In the genomic region with DNA sequence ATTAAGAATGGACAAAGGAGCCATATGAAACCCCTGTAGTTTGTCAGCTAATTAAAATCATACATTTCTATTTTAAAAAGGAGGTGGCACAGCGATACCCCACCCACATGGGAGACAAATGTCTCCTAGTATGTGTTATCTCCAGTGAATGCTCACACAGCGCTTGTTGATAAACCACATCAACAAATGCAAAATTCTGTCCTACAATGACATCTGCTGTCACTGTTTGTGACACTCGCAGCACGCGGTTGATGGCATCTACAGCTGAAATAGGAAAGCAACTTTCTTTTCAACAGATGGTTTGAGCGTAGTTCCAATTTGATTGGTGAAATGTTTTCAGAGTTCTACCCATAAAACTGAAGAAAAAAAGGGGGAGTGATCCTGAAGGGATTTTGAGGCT, we compare ENCODE assay signal across 34 mouse cellular contexts. TPM values are rescaled to one million over a fixed set of nuclear protein-coding genes. Genes with fewer than 3 reads are reported as not detected.
DNase-seq lines count a peak whose midpoint lies in the region; ATAC-seq and TF ChIP-seq lines count a peak whose summit lies in the region.
"Had no signal": no experiment of that assay in that cellular context is flagged by ENCODE, and none has a peak within 500 bp of the region (broad histone marks: within the 10 kb centered on the region; RNA-seq: fewer than 3 reads in every experiment).

No protein-coding gene starts in this region.

- TF ChIP-seq CTCF in forebrain, postnatal 0 days (IDR thresholded peaks at IDR 0.05; ENCODE audit: low read depth): peak; percentile 26; the same call in 1 of the 2 replicates
- peak in 1 of 3 experiments; percentile 19; a peak in 2 of 6 replicates for TF ChIP-seq CTCF in MEL (IDR thresholded peaks at IDR 0.05 in 2 of 3, conservative IDR thresholded peaks at IDR 0.05 in 1 of 3; ENCODE audit: control insufficient read depth in 1 of 3, insufficient read depth in 1 of 3, low read depth in 2 of 3, low read length in 3 of 3, poor library complexity in 1 of 3, severe bottlenecking in 1 of 3)

- peak; percentile 72 for DNase-seq in forebrain, postnatal 0 days
- DNase-seq in forebrain, embryonic 11.5 days (ENCODE audit: low spot score): no peak
- DNase-seq in MEL (ENCODE audit: low read depth, low spot score): peak; percentile 10
- peak; percentile 8 to 75 for DNase-seq in layer of hippocampus, adult 18-20 months (ENCODE audit: low spot score in 2 of 2)
- no peak for DNase-seq in natural killer cell, adult 2 months (ENCODE audit: low spot score in 2 of 2)
- DNase-seq: adrenal gland, postnatal 10 days; cerebellum, adult 11 months; cerebellum, adult 9-11 months; gastrocnemius, postnatal 36 days; kidney, adult 11 months; kidney, postnatal 4 days; liver, embryonic 13.5 days; lung, adult 2 months; lung, postnatal 14 days; right cerebral cortex, adult 18-20 months; right cerebral cortex, postnatal 4 days; thymus, postnatal 14 days had no signal

- no peaks in the 10 kb centered on the region for H3K4me1 ChIP-seq in forebrain, postnatal 0 days (ENCODE audit: insufficient read depth)
- no peaks in the 10 kb centered on the region for H3K4me1 ChIP-seq in forebrain, embryonic 11.5 days (replicated peaks; ENCODE audit: control insufficient read depth, insufficient read depth, low read length)
- no peaks in the 10 kb centered on the region for H3K4me1 ChIP-seq in MEL (ENCODE audit: control insufficient read depth in 1 of 2, insufficient read depth in 2 of 2, low read length in 2 of 2)
- H3K4me1 ChIP-seq: embryonic facial prominence, embryonic 13.5 days; kidney, embryonic 15.5 days; liver, embryonic 13.5 days; midbrain, embryonic 15.5 days had no signal

- no peaks in the 10 kb centered on the region; the same call in 1 of the 2 replicates for H3K27me3 ChIP-seq in forebrain, postnatal 0 days (ENCODE audit: insufficient read depth, low read length)
- H3K27me3 ChIP-seq in forebrain, embryonic 11.5 days (ENCODE audit: control insufficient read depth, insufficient read depth, low read length): no peaks in the 10 kb centered on the region
- no peaks in the 10 kb centered on the region; a peak in 1 of 4 replicates for H3K27me3 ChIP-seq in MEL (ENCODE audit: control insufficient read depth in 1 of 2, insufficient read depth in 2 of 2, low read length in 2 of 2)
- H3K27me3 ChIP-seq: embryonic facial prominence, embryonic 13.5 days; kidney, embryonic 15.5 days; liver, embryonic 13.5 days; megakaryocyte, embryonic 14.5 days had no signal

- no peak overlapping the region for H3K27ac ChIP-seq in forebrain, postnatal 0 days (ENCODE audit: low read depth, low read length)
- H3K27ac ChIP-seq in forebrain, embryonic 11.5 days (ENCODE audit: low read depth, low read length): no peak overlapping the region
- H3K27ac ChIP-seq in MEL (ENCODE audit: control insufficient read depth, low read depth, low read length): no peak overlapping the region
- H3K27ac ChIP-seq: embryonic facial prominence, embryonic 13.5 days; hindbrain, embryonic 10.5 days; kidney, embryonic 15.5 days; left cerebral cortex, adult 2 months; liver, embryonic 13.5 days; midbrain, embryonic 15.5 days had no signal

- TF ChIP-seq POLR2A in MEL (IDR thresholded peaks at IDR 0.05; ENCODE audit: control insufficient read depth in 1 of 2, insufficient read depth in 1 of 2, low read depth in 1 of 2, low read length in 2 of 2, poor library complexity in 1 of 2): no peak

- no peak for TF ChIP-seq EP300 in MEL (IDR thresholded peaks at IDR 0.05; ENCODE audit: low read depth in 1 of 2, low read length in 2 of 2)

- H3K36me3 ChIP-seq in forebrain, postnatal 0 days (ENCODE audit: insufficient read depth): no peaks in the 10 kb centered on the region
- H3K36me3 ChIP-seq in forebrain, embryonic 11.5 days (ENCODE audit: control insufficient read depth, insufficient read depth, low read length): no peaks in the 10 kb centered on the region
- no peaks in the 10 kb centered on the region for H3K36me3 ChIP-seq in MEL (ENCODE audit: control insufficient read depth in 1 of 2, insufficient read depth in 2 of 2, low read length in 2 of 2)
- H3K36me3 ChIP-seq: embryonic facial prominence, embryonic 13.5 days; G1E; hindbrain, embryonic 10.5 days; kidney, embryonic 15.5 days; liver, embryonic 13.5 days; midbrain, embryonic 15.5 days had no signal

- WGBS in forebrain, postnatal 0 days: 66% methylated on average over 6 of the region's 6 CpGs
- WGBS in forebrain, embryonic 11.5 days: 91% methylated on average over 6 of the region's 6 CpGs

- no peak overlapping the region for H3K4me2 ChIP-seq in forebrain, postnatal 0 days (ENCODE audit: low read depth)
- no peak overlapping the region for H3K4me2 ChIP-seq in forebrain, embryonic 11.5 days (ENCODE audit: low read depth, low read length, severe bottlenecking)
- H3K4me2 ChIP-seq: embryonic facial prominence, embryonic 13.5 days; kidney, embryonic 15.5 days; liver, embryonic 13.5 days; midbrain, embryonic 15.5 days had no signal

- no peak overlapping the region for H3K9ac ChIP-seq in forebrain, postnatal 0 days
- no peak overlapping the region for H3K9ac ChIP-seq in forebrain, embryonic 11.5 days (ENCODE audit: low read length)
- no peak overlapping the region for H3K9ac ChIP-seq in MEL (ENCODE audit: control insufficient read depth, low read depth, low read length, poor library complexity, severe bottlenecking)
- H3K9ac ChIP-seq: embryonic facial prominence, embryonic 13.5 days; kidney, embryonic 15.5 days; liver, embryonic 13.5 days; midbrain, embryonic 15.5 days had no signal

- H3K4me3 ChIP-seq in forebrain, postnatal 0 days (ENCODE audit: low read depth, low read length): no peak overlapping the region
- no peak overlapping the region for H3K4me3 ChIP-seq in forebrain, embryonic 11.5 days (ENCODE audit: low read depth, low read length)
- H3K4me3 ChIP-seq in MEL (ENCODE audit: control insufficient read depth in 1 of 2, insufficient read depth in 1 of 2, low read depth in 2 of 2, low read length in 2 of 2): no peak overlapping the region
- H3K4me3 ChIP-seq: embryonic facial prominence, embryonic 13.5 days; hindbrain, embryonic 10.5 days; kidney, embryonic 15.5 days; left cerebral cortex, adult 2 months; liver, embryonic 13.5 days; megakaryocyte, embryonic 14.5 days; midbrain, embryonic 15.5 days; myocyte had no signal

- TF ChIP-seq RAD21 in MEL (IDR thresholded peaks at IDR 0.05; ENCODE audit: low read depth, low read length): peak; percentile 29

- H3K9me3 ChIP-seq in forebrain, postnatal 0 days (ENCODE audit: low read length): no peaks in the 10 kb centered on the region
- no peaks in the 10 kb centered on the region for H3K9me3 ChIP-seq in forebrain, embryonic 11.5 days (ENCODE audit: control insufficient read depth, low read length)
- no peaks in the 10 kb centered on the region for H3K9me3 ChIP-seq in MEL (replicated peaks; ENCODE audit: insufficient read depth, low read length)
- H3K9me3 ChIP-seq: embryonic facial prominence, embryonic 13.5 days; G1E; kidney, embryonic 15.5 days; liver, embryonic 13.5 days; midbrain, embryonic 15.5 days had no signal

- ATAC-seq in forebrain, postnatal 0 days: peak; percentile 87
- ATAC-seq in forebrain, embryonic 11.5 days (replicated peaks; ENCODE audit: low FRiP score): no peak
- peak; percentile 93 for ATAC-seq in megakaryocyte progenitor cell, adult 5-6 weeks (replicated peaks; ENCODE audit: poor library complexity)
- no peak for ATAC-seq in erythroblast, adult 5-6 weeks (replicated peaks; ENCODE audit: low FRiP score, poor library complexity, severe bottlenecking)
- ATAC-seq: activated CD4-positive, CD25-positive, alpha-beta regulatory T cell, adult 4 months; midbrain, embryonic 15.5 days had no signal

- H3K79me2 ChIP-seq in MEL (ENCODE audit: control insufficient read depth, insufficient read depth, low read length, poor library complexity): no peaks in the 10 kb centered on the region

TF ChIP-seq in MEL, 35 proteins besides CTCF, POLR2A, EP300 and RAD21:
- peak; percentile 38 for TF ChIP-seq SMC3 (IDR thresholded peaks at IDR 0.05; ENCODE audit: low read depth, low read length)
- TF ChIP-seq MEF2A (IDR thresholded peaks at IDR 0.05; ENCODE audit: extremely low read depth, insufficient replicate concordance, low read depth, low read length, poor library complexity, severe bottlenecking): no peak
- no peak for TF ChIP-seq TBP (IDR thresholded peaks at IDR 0.05; ENCODE audit: low read depth, low read length)
- 0 out of 2 replicates have a peak, but pooled peaks have one; percentile 7 for TF ChIP-seq ZC3H11A (IDR thresholded peaks at IDR 0.05; ENCODE audit: low read depth, low read length)
TF ChIP-seq in MEL: peak in this region for 2.

RNA-seq across cellular contexts. Expression of a gene that starts 29.0 kb away (rescaled TPM):
- not detected in 2 replicates for total RNA-seq in forebrain, postnatal 0 days (2014; rRNA removed)
- polyA plus RNA-seq in forebrain, postnatal 0 days (2015; fragmentation: Nextera tagmentation; extraction: Ambion mirVana): not detected in 2 replicates
- polyA plus RNA-seq in forebrain, embryonic 11.5 days (2014; fragmentation: Nextera tagmentation; extraction: Ambion mirVana): not detected in 2 replicates
- not detected in 2 replicates for total RNA-seq in MEL (2012; rRNA removed)
- polyA plus RNA-seq in MEL (2012; ENCODE audit: insufficient read depth in 1 of 2, insufficient read length in 2 of 2, low read depth in 1 of 2, low replicate concordance in 2 of 2, missing spikeins in 1 of 2): not detected
- total RNA-seq in layer of hippocampus, adult 18-20 months (2021): not detected
- not detected in 2 replicates for total RNA-seq in megakaryocyte progenitor cell, adult 5-6 weeks (2015)
- total RNA-seq in megakaryocyte progenitor cell, adult 5-6 weeks (2017): not detected in 2 replicates
- not detected in 2 replicates for total RNA-seq in erythroblast, adult 5-6 weeks (2015; ENCODE audit: low replicate concordance)
- not detected in 2 replicates for total RNA-seq in erythroblast, adult 5-6 weeks (2017; ENCODE audit: low replicate concordance)
- total RNA-seq: adrenal gland, postnatal 10 days; G1E; gastrocnemius, adult 18-20 months; gastrocnemius, postnatal 36 days; left cerebral cortex, adult 2 months; left cerebral cortex, postnatal 36 days had no signal
- polyA plus RNA-seq: embryonic facial prominence, embryonic 13.5 days; G1E; heart, postnatal 0 days; hindbrain, embryonic 10.5 days; kidney, embryonic 15.5 days; limb, embryonic 14.5 days; liver, embryonic 13.5 days; lung, adult 2 months; midbrain, embryonic 15.5 days; myocyte; neural tube, embryonic 14.5 days; stomach, embryonic 14.5 days had no signal

RNA-seq across cellular contexts. Expression of a gene that starts 56.4 kb away (rescaled TPM):
- not detected in 2 replicates for total RNA-seq in forebrain, postnatal 0 days (2014; rRNA removed)
- polyA plus RNA-seq in forebrain, postnatal 0 days (2015; fragmentation: Nextera tagmentation; extraction: Ambion mirVana): not detected in 2 replicates
- polyA plus RNA-seq in forebrain, embryonic 11.5 days (2014; fragmentation: Nextera tagmentation; extraction: Ambion mirVana): not detected in 2 replicates
- total RNA-seq in MEL (2012; rRNA removed): not detected in 2 replicates
- not detected for polyA plus RNA-seq in MEL (2012; ENCODE audit: insufficient read depth in 1 of 2, insufficient read length in 2 of 2, low read depth in 1 of 2, low replicate concordance in 2 of 2, missing spikeins in 1 of 2)
- not detected for total RNA-seq in layer of hippocampus, adult 18-20 months (2021)
- not detected in 2 replicates for total RNA-seq in megakaryocyte progenitor cell, adult 5-6 weeks (2015)
- total RNA-seq in megakaryocyte progenitor cell, adult 5-6 weeks (2017): not detected in 2 replicates
- total RNA-seq in erythroblast, adult 5-6 weeks (2015; ENCODE audit: low replicate concordance): not detected in 2 replicates
- total RNA-seq in erythroblast, adult 5-6 weeks (2017; ENCODE audit: low replicate concordance): not detected in 2 replicates
- total RNA-seq: adrenal gland, postnatal 10 days; G1E; gastrocnemius, adult 18-20 months; gastrocnemius, postnatal 36 days; left cerebral cortex, adult 2 months; left cerebral cortex, postnatal 36 days had no signal
- polyA plus RNA-seq: activated CD4-positive, CD25-positive, alpha-beta regulatory T cell, adult 4 months; embryonic facial prominence, embryonic 13.5 days; G1E; heart, postnatal 0 days; hindbrain, embryonic 10.5 days; kidney, embryonic 15.5 days; limb, embryonic 14.5 days; liver, embryonic 13.5 days; lung, adult 2 months; midbrain, embryonic 15.5 days; myocyte; neural tube, embryonic 14.5 days; stomach, embryonic 14.5 days had no signal

Comparison
In these comparisons a context has a peak if more than half of its experiments do, and no peak if none do; other contexts are left out.
1. ATAC-seq: peak in forebrain, postnatal 0 days (single experiment) and megakaryocyte progenitor cell, adult 5-6 weeks (single experiment); none in forebrain, embryonic 11.5 days (single experiment) and erythroblast, adult 5-6 weeks (single experiment).
2. DNase-seq: peak in forebrain, postnatal 0 days (single experiment), MEL (single experiment) and layer of hippocampus, adult 18-20 months (2 of 2); none in forebrain, embryonic 11.5 days (single experiment) and natural killer cell, adult 2 months (0 of 2).